Mouse (Mus musculus): ENCODE measurements around the gene Ngly1. TPM values are rescaled to one million over a fixed set of nuclear protein-coding genes. Genes with fewer than 3 reads are reported as not detected.

Gene Ngly1
- polyA plus RNA-seq, 1 experiment from 2014 or later: 26.9 TPM

DNA sequence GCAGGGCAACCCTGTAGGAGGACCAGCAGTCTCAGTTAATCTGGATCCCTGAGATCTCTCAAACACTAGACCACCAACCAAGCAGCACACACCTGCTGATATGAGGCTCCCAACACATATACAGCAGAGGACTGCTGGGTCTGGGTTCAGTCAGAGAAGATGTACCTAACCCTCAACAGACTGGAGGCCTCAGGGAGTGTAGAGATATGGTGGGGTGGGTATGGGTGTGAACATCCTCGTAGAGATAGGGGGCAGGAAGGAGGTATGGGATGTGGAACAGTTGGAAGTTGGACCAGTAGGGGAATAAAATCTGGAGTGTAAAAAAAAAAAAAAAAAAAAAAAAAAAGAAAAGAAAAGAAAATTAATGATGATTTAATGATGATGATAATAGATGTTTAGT lies 110.6 kb downstream of the Ngly1 start:
- WGBS: 70% methylated on average over 1 of the region's 1 CpGs
- Histone ChIP-seq H3K4me2 (no peak overlapping the region), H3K4me1 (peaks cover 8% of the 10 kb centered on the region), H3K27me3 (no peaks in the 10 kb centered on the region), H3K9ac (no peak overlapping the region), H3K9me3 (no peaks in the 10 kb centered on the region), H3K4me3 (replicated peaks) (no peak overlapping the region), H3K27ac (no peak overlapping the region), H3K36me3 (replicated peaks) (no peaks in the 10 kb centered on the region)
- ATAC-seq (ENCODE audit: low FRiP score): no peak

Other genes with a start within 250 kb of the Ngly1 start
- 1.7 and 2.3 TPM in 2 replicates for gene Oxsm, start 528 bp downstream of the Ngly1 start, polyA plus RNA-seq (2016; fragmentation: Nextera tagmentation; extraction: Ambion mirVana)
- 195 and 207 TPM in 2 replicates for gene Top2b, start 115.9 kb downstream of the Ngly1 start, polyA plus RNA-seq (2016; fragmentation: Nextera tagmentation; extraction: Ambion mirVana)